Mouse (Mus musculus): ENCODE results near the gene Arfgap2. TPM values are rescaled to one million over a fixed set of nuclear protein-coding genes. Genes with fewer than 3 reads are reported as not detected.

Arfgap2 gene
- polyA plus RNA-seq, 1 experiment from 2014 or later: 64.8 TPM

DNA sequence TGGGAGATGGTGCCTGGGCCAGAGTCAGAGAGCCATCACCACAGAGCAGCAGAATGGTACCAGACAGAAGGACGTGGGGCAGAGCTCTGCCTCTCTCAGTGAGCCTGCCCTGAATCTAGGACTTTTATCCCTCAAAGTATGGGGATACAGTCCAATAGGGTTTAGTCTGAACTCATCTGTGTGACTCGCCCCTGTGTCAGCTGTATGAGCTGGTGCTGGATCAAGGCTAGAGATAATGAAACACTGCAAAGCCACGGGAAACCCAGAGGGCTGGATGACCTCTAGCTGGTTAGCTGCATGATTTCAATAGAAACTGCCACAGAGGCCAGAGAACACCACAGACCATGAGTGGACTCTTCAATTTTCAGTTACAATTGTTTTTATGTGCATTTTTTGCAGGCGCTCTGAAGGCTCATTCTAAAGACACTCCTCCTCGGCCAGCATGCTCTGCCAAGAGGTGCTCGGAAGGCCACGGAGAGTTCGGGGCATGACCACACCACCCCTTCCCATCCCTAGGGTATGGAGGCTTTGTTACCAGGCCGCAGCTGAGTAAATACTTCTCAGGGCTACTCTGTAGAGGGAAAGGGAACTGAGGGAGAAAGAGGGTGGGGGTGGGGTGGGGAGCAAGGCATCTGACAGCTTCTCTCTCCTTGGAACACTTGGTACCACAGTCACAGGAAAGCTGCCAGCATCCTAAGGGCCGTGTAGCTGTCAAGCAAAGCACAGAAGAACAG, 48.0 kb downstream of the Arfgap2 start:
- H3K36me3 ChIP-seq (ENCODE audit: control insufficient read depth, insufficient read depth): no peaks in the 10 kb centered on the region
- 49% methylated on average over 10 of the region's 10 CpGs for WGBS (ENCODE audit: insufficient replicate concordance)
- H3K4me2 ChIP-seq (ENCODE audit: low read depth, low read length): no peak overlapping the region
- H3K9me3 ChIP-seq (replicated peaks; ENCODE audit: control insufficient read depth, low read length): no peaks in the 10 kb centered on the region
- H3K4me3 ChIP-seq (ENCODE audit: low read depth, low read length): no peak overlapping the region
- H3K27me3 ChIP-seq (ENCODE audit: control insufficient read depth, insufficient read depth, low read depth, low read length): no peaks in the 10 kb centered on the region
- no peak overlapping the region for H3K9ac ChIP-seq (ENCODE audit: low read depth, low read length)
- H3K27ac ChIP-seq (ENCODE audit: low read length): no peak overlapping the region
- ATAC-seq (ENCODE audit: low read depth): no peak
- H3K4me1 ChIP-seq (ENCODE audit: control insufficient read depth, low read depth, low read length): no peaks in the 10 kb centered on the region

DNA sequence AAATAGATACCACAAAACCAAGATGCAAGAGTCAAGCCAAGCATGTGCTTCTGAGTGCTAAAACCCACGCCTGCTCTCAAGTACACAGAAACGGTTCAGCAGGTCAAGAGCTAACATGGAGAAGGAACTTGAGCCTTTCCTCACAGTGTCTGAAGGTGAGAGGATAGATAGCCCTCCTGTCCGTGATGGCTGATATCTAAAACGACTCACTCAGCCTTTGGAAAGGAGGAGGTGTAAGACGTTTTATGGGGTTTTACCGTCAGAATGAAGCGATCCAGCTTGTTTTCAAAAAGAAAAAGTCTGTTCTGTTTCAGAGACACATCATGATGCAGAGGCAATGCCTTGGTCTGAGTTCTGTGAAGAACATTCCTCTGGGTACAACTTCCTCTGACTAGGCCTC, 49.4 kb downstream of the Arfgap2 start:
- Histone ChIP-seq H3K4me2 (ENCODE audit: low read depth, low read length) (no peak overlapping the region), H3K27ac (ENCODE audit: low read length) (no peak overlapping the region), H3K36me3 (ENCODE audit: control insufficient read depth, insufficient read depth) (no peaks in the 10 kb centered on the region), H3K9me3 (replicated peaks; ENCODE audit: control insufficient read depth, low read length) (no peaks in the 10 kb centered on the region), H3K4me3 (ENCODE audit: low read depth, low read length) (no peak overlapping the region), H3K9ac (ENCODE audit: low read depth, low read length) (no peak overlapping the region), H3K4me1 (ENCODE audit: control insufficient read depth, low read depth, low read length) (no peaks in the 10 kb centered on the region), H3K27me3 (ENCODE audit: control insufficient read depth, insufficient read depth, low read depth, low read length) (no peaks in the 10 kb centered on the region)
- no peak for ATAC-seq (ENCODE audit: low read depth)
- 67% methylated on average over 7 of the region's 7 CpGs for WGBS (ENCODE audit: insufficient replicate concordance)

DNA sequence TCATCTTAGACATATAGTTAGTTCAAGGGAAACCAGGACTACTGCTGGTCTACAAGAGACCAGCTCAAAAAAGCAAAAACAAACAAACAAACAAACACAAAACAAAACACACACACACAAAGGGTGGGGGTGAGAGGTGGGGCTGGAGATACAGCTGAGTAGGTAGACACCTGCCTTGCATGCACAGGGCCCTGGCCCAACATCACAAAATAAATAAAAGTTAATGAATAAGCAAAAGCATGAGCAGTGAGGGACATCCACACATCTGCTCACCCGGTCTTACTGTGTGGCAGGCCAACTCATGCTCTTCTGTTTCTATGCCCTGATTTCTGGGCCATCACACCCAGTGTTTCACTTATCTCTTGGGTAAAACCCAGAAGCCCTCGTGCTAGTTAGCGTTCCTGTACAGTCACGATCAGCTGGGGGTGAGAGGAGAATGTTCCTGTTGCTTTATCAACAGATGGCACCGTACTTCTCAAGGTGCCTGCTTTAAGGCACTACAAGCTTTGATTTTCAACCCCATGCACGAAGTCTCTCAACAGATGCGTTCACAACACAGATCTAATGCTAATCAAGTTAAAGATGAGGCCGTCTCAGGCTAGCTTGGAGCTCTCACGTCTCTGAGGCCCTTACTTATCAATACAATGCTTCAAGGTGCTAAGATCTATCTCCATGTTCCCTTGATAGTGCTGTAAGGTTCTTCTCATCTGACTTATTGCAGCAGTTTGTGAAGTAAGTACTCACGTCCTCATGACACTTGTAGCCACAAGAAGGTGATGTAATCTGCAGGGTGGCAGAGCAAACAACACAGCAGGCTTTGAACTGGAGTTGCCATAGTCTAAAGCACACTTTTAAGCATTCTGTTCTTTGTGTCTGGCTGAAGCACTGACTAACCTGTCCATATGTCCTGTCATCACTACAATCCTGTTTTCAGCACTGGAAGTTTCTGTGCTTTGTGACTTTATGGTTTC, 56.1 kb downstream of the Arfgap2 start:
- Histone ChIP-seq H3K27ac (ENCODE audit: low read length) (no peak overlapping the region), H3K4me1 (ENCODE audit: control insufficient read depth, low read depth, low read length) (no peaks in the 10 kb centered on the region; the same call in none of the 2 replicates), H3K36me3 (ENCODE audit: control insufficient read depth, insufficient read depth) (no peaks in the 10 kb centered on the region), H3K9me3 (replicated peaks; ENCODE audit: control insufficient read depth, low read length) (no peaks in the 10 kb centered on the region), H3K4me2 (ENCODE audit: low read depth, low read length) (no peak overlapping the region), H3K4me3 (ENCODE audit: low read depth, low read length) (no peak overlapping the region), H3K27me3 (ENCODE audit: control insufficient read depth, insufficient read depth, low read depth, low read length) (no peaks in the 10 kb centered on the region), H3K9ac (ENCODE audit: low read depth, low read length) (no peak overlapping the region)
- ATAC-seq (ENCODE audit: low read depth): peak; percentile 72
- WGBS (ENCODE audit: insufficient replicate concordance): 39% methylated on average over 10 of the region's 10 CpGs

DNA sequence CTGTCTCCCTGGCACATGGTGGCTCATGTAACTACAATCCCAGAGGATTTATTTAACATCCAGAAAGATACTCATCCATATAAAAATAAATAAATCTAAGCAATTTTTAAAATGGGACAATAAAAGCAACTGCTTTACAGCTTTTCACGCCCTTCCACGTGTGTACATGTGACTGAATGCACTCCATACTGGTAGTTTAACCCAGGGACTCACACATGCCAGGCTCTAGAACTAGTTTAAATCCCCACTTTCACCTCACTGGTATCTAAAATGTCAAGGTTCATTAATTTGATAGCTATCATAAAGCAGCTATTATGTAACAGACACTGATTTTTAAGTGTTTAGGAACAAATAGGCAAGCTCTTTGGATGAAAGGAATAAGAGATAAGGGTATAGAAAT, 57.1 kb downstream of the Arfgap2 start:
- ATAC-seq (ENCODE audit: low read depth): no peak
- no peaks in the 10 kb centered on the region for H3K9me3 ChIP-seq (replicated peaks; ENCODE audit: control insufficient read depth, low read length)
- H3K4me1 ChIP-seq (ENCODE audit: control insufficient read depth, low read depth, low read length): no peaks in the 10 kb centered on the region; the same call in none of the 2 replicates
- no peak overlapping the region for H3K27ac ChIP-seq (ENCODE audit: low read length)
- H3K4me3 ChIP-seq (ENCODE audit: low read depth, low read length): no peak overlapping the region
- H3K27me3 ChIP-seq (ENCODE audit: control insufficient read depth, insufficient read depth, low read depth, low read length): no peaks in the 10 kb centered on the region
- H3K9ac ChIP-seq (ENCODE audit: low read depth, low read length): no peak overlapping the region
- H3K4me2 ChIP-seq (ENCODE audit: low read depth, low read length): no peak overlapping the region
- no peaks in the 10 kb centered on the region for H3K36me3 ChIP-seq (ENCODE audit: control insufficient read depth, insufficient read depth)
- 69% methylated on average over 2 of the region's 2 CpGs for WGBS (ENCODE audit: insufficient replicate concordance)

DNA sequence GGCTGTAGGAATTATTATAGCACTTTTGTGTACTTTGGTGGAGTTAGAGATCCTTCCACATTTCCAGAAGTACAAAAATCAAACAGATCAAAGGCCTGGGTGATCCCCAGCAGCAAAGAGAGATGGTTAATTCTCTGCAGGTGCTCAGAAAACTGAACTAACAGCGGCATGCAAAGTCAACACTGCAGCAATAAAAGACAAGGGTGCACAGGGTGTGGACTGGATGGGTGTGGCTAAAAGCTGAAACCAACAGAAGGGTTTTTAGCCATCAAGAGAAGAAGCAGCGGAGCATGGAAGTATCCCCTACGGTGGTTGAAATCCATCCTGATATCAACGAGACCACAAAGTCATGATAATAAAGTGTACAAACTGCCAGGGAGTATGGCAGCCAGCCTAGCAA, 57.7 kb downstream of the Arfgap2 start:
- H3K4me3 ChIP-seq (ENCODE audit: low read depth, low read length): no peak overlapping the region
- H3K36me3 ChIP-seq (ENCODE audit: control insufficient read depth, insufficient read depth): no peaks in the 10 kb centered on the region
- 26% methylated on average over 4 of the region's 4 CpGs for WGBS (ENCODE audit: insufficient replicate concordance)
- H3K9me3 ChIP-seq (replicated peaks; ENCODE audit: control insufficient read depth, low read length): no peaks in the 10 kb centered on the region
- no peak overlapping the region for H3K9ac ChIP-seq (ENCODE audit: low read depth, low read length)
- no peaks in the 10 kb centered on the region; the same call in none of the 2 replicates for H3K4me1 ChIP-seq (ENCODE audit: control insufficient read depth, low read depth, low read length)
- H3K27ac ChIP-seq (ENCODE audit: low read length): no peak overlapping the region
- H3K27me3 ChIP-seq (ENCODE audit: control insufficient read depth, insufficient read depth, low read depth, low read length): no peaks in the 10 kb centered on the region
- H3K4me2 ChIP-seq (ENCODE audit: low read depth, low read length): no peak overlapping the region
- ATAC-seq (ENCODE audit: low read depth): no peak

DNA sequence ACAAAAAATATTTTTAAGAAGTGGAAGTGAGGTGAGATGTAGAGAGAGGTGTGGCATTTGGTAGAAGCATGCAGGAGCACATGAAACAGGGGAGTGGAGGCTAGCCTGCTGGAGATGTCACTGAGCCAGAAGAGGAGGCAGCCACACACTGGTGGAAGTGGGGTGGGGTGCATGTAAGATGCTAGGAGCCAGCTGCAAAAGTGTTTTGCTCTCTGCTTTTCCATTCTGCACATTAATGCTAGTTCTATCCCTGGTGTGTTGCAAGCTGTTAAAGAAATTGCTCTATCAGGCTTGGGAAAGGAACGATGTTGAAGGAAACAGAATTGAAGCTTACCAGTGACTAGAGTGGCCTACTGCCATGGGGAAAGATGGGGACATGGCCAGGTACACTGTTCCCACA, 59.6 kb downstream of the Arfgap2 start:
- WGBS (ENCODE audit: insufficient replicate concordance): 67% methylated on average over 1 of the region's 1 CpGs
- no peaks in the 10 kb centered on the region for H3K36me3 ChIP-seq (ENCODE audit: control insufficient read depth, insufficient read depth)
- no peak overlapping the region for H3K27ac ChIP-seq (ENCODE audit: low read length)
- no peak overlapping the region for H3K9ac ChIP-seq (ENCODE audit: low read depth, low read length)
- no peak for ATAC-seq (ENCODE audit: low read depth)
- H3K4me2 ChIP-seq (ENCODE audit: low read depth, low read length): no peak overlapping the region
- no peaks in the 10 kb centered on the region for H3K27me3 ChIP-seq (ENCODE audit: control insufficient read depth, insufficient read depth, low read depth, low read length)
- H3K9me3 ChIP-seq (replicated peaks; ENCODE audit: control insufficient read depth, low read length): no peaks in the 10 kb centered on the region
- H3K4me1 ChIP-seq (ENCODE audit: control insufficient read depth, low read depth, low read length): no peaks in the 10 kb centered on the region; the same call in none of the 2 replicates
- no peak overlapping the region for H3K4me3 ChIP-seq (ENCODE audit: low read depth, low read length)

DNA sequence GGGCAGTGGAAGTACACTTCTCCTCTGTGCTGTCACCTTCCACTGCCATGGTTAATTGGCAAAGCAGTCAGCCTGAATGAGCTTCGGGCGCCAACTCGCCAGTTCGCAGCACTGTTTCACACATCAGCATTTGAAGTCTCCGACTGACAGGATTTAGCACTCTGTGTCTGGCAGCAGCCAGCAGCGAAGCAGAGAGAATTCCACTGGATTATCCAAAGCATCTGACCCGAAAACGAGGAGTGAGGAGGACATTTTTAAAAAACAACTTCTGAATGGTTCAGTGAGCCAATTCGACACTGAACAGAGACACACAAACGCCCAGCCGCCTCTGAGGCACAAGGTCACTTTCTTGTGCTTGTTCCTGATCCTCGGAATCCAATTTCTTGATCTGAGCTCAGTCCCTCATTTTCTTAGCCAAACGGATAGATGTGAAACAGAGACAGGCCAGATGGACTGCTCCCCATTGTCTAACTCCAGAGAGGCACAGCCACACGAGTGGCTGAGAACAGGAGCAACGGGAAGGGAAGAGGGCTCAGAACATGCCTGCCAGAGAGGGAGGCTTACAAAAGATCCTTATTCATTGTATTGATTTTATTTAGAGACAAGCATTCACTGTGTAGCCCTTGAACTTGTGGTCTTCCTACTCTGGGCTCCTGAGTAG, 60.1 kb downstream of the Arfgap2 start:
- no peak overlapping the region for H3K27ac ChIP-seq (ENCODE audit: low read length)
- no peak overlapping the region for H3K4me2 ChIP-seq (ENCODE audit: low read depth, low read length)
- H3K4me3 ChIP-seq (ENCODE audit: low read depth, low read length): no peak overlapping the region
- no peaks in the 10 kb centered on the region for H3K9me3 ChIP-seq (replicated peaks; ENCODE audit: control insufficient read depth, low read length)
- H3K36me3 ChIP-seq (ENCODE audit: control insufficient read depth, insufficient read depth): no peaks in the 10 kb centered on the region
- no peaks in the 10 kb centered on the region for H3K27me3 ChIP-seq (ENCODE audit: control insufficient read depth, insufficient read depth, low read depth, low read length)
- ATAC-seq (ENCODE audit: low read depth): no peak
- H3K9ac ChIP-seq (ENCODE audit: low read depth, low read length): no peak overlapping the region
- 64% methylated on average over 15 of the region's 15 CpGs for WGBS (ENCODE audit: insufficient replicate concordance)
- H3K4me1 ChIP-seq (ENCODE audit: control insufficient read depth, low read depth, low read length): no peaks in the 10 kb centered on the region; the same call in none of the 2 replicates
